Mouse (Mus musculus) pancreas, adult 10 weeks (tissue): ENCODE measurements around the gene Bcl6. TPM values are rescaled to one million over a fixed set of nuclear protein-coding genes. Genes with fewer than 3 reads are reported as not detected.

ENCODE experiments used
- polyA plus RNA-seq: library from polyadenylated mRNA; stranded (reverse); fragments of 350-450 nt; fragmentation: Illumina TruSeq; extraction: RNeasy Lipid Tissue Mini Kit (QIAGEN cat#74804); gene quantifications from one replicate; pipeline ENCODE4 v1.2.3, GENCODE M21; 2015; ENCODE audit warnings: low read depth, low replicate concordance; ENCODE audit not compliant: insufficient read depth

The Bcl6 gene
- 2.6 TPM for polyA plus RNA-seq

DNA sequence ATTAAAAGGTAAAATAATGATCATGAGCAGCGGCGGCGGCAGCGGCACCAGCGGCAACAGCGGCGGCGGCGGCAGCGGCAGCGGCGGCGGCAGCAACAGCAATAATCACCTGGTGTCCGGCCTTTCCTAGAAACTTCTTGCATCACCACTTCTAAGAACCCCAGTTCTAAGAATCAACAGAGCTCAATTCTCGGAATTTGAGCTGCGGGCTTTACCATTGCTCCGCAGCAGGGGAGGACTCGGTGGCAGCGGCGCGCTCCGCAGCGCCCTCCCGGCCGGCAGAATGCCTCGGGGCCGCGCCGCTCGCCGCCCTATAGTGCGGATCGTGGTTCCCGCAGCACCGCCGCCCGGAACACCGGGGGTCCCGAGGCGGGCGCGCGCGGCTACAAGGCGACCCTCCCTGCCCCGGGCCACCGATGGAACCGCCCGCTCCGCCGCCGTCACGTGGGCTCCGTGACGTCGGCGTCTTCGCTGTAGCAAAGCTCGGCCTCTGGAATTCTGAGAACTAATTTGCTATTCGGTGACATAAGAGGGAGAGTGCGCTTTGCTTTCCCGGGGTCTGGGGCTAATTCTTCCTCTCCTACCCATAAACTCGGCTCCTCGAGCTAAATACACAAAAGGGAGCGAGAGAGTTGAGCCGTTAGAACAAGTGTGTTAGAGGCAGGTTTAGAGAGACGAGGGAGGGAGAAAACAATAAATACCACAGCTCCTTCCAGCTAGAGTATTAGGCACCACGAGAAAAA lies at the start of gene Bcl6, which contains the start of gene Gm37419:
Bcl6 (minus strand) TSS at position 387 of the 743 bp plus-strand sequence.
Gm37419 (plus strand) TSS at position 17 of the 743 bp plus-strand sequence.

DNA sequence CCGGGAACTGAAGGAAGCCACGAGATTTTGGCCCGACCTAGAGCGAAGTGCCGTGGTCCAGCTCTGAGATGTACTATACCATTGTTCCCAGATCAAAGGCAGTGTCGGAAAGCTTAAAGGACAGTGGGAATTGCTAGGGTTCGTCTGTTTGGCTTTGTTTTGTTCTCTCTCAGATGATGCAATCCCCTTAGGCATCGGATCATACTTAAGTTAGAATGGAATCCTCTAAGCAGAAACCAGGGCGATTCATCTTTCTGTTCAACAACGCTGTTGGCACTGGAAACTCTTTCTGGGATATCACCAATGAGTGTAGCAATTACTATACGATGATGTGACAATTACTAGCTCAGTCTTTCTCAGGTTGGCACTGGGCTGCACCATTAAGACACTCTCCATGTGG lies 56.4 kb downstream of the Bcl6 start, which contains the start of gene Rtp2:
Rtp2 (minus strand) TSS at position 101 of the 400 bp plus-strand sequence.

Other genes starting within 250 kb of the Bcl6 start
- 463 TPM for gene Sst, start 97.9 kb downstream of the Bcl6 start, polyA plus RNA-seq
- not detected for gene Rtp2, start 56.5 kb downstream of the Bcl6 start, polyA plus RNA-seq
- gene Gm37419, start 370 bp downstream of the Bcl6 start, polyA plus RNA-seq, result not detected